Mouse (Mus musculus) heart, adult 9 months (tissue): Measurements from ENCODE around the gene Espnl.

ENCODE experiments used
- DNase-seq, 2 experiments: peaks; one replicate each; pipeline ENCODE4 v3.0.0; 2022; ENCODE audit warnings: low spot score in 2 of 2

Gene Espnl

DNA sequence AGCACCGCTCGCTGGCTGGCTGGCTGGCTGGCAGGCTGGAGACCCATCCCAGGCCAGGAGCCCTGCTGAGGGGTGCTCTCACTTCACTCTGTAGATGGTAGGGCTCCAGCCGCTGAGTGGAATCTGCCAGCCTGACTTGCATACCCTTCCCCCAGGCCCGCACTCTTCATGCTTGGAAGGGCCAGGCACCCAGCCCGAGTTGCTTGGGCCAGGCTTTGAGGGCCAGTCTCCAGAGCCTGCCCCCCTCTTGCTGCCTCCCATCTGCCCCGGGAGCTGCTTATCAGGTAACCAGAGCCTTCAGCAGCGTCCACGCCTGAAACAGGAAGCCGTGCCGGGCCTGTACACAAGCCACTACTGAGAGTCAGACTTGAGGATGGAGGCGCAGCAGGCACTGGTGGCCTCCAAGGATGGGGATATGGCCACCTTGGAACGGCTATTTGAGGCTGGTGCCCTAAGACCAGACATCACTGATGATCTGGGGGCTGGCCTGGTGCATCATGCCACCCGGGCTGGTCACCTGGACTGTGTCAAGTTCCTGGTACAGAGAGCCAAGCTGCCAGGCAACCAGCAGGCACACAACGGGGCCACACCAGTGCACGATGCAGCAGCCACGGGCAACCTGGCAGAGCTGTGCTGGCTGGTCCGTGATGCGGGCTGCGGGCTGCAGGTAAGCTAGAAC, at the start of gene Espnl:
Espnl (plus strand) TSS at position 316 of the 679 bp plus-strand sequence.
- peak in 1 of 2 experiments; percentile 8 for DNase-seq

DNA sequence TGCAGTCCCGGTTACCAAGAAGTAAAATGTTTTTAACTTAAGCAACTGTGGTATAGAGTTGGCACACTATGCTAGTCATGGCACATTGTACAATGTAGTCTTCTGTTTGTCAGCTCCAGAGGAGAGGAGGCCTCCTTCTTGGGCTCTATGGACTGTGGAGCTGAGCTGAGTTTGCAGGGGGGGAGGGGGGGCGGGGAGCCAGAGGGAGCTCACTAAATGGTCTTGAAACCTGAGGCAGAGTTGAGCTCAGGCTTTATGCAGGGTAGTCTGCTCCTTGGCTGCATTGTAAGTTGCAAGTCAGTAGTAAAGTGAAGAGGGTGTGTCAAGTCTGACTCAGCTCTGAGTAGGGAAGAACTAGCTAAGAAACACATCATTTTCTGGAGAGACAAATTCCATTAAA, 49.6 kb upstream of the Espnl start:
- no peak for DNase-seq

DNA sequence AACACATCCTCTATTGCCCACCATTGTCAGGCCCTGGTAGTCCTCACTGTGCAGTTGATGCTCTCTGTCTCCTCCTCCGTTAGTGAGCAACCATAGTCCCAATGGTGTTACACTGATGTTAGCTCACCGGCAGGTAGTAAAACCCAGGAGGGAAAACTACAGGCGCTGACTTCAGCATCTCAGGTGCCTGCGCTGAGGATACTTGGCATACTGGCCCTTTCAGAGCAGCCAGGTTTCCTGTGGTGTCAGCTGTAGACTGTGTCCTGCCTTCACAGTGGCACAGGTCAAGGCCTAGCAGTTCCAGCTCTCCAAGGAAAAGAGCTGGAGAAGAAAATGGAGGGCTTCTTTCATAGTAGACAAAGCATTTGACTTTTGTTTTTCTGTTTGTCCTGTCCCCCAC, 45.3 kb upstream of the Espnl start:
- DNase-seq = no peak

DNA sequence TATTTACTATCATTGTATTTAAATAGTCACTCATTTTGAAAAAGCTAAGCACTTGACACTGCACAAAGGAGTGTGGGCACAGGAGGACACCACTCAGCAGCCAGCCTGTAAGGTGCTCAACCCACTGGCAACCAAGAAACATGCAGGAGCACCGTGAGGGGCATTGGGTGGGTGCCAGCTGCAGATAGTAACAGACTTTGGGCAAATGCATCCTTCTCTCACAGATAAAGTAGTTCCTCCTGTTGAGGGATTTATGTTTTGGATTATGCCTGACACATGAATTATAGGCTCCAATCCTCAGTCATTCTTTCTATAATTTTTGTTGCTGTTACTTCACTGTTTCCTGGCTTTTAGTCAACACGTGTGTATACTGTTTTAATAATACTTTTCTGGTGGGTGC, 44.4 kb upstream of the Espnl start:
- DNase-seq = no peak

DNA sequence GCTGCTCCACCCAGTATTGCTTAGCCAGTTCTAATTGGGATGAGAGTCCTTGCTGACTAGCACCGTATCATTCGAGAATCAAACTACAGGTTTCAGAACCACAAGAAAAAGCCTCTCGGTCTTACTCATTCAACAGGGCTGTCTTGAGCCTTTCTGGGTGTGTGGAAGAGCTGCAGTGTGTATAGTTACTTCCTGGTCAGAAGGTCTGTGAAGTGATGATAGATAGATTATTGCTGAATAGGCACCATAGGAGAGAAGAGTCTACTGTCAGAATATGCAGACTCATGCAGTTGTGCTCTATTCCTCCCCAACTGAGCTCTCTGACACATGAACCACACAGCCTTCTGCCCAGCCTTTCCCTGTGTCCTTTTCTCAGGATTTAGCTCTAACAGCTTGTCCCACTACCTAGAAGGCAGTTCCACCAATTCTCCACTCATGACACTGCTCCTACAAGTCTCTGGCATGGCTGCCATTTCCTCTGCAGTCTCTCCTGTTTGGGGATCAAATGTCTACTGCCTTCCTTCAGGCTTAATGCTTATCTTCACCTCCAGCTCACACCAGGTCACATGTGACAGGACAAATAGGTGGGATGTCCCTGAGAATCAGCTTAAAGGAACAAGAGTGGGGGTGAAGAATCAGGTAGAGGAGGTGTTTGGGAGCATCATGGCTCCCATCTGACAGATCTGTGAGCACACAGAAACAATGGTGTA, 43.3 kb upstream of the Espnl start:
- DNase-seq = no peak

DNA sequence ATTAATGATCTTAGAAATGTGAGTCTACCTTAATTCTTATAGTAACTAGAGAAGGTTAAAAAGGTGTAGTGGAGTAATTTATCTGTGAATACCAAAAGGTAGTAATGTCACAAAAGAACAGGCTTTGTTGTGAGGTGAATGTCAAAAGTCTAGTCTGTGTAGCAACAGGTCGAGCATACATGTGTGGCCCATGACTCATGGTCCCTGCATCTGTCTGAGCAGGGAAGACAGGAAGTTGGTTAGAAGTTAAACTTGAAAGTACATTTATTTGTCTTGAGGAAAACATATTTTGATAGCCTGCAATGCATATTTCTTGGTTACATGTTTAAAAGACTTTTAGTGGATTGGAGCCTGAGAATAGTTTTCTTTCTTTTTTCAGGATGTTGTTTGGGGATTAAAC, 42.7 kb upstream of the Espnl start:
- DNase-seq = no peak

DNA sequence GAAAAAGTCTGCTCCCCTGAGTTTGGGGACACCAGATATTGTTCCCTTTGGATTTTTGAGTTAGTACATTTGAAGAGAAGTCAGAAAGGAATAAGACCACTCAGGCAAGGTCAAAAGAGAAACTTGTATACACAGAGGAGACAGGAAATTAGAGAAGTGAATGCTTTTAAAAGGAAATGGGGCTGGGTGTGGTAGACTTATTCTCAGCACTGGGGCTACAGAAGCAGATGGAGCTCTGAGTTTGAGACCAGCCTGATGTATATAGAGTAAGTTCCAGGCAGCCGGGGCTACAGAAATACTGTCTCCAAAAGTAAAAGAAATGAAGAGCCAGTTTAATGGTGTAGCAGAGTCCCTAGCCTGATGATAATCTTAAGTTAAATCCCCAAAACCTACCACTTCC, 39.3 kb upstream of the Espnl start:
- DNase-seq = no peak

DNA sequence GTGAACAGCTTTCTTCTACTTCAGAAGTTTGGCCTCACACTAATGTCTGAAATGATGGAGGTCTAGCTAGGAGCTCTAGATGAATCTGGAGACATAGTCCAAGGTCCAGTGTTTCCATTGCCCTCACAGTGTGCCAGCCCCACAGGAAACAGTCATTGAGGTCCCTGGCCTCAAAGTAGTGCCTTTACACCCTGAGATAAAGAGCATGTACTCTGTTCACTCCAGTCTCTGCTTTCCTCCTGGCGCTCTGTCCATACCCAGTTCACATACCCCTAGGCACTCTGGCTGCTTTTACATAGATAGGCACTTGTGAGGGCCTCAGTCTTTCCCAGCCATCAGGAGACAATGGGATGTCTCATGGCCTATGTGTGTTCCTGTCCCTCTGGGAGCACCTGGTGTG, 32.5 kb upstream of the Espnl start:
- DNase-seq = no peak

DNA sequence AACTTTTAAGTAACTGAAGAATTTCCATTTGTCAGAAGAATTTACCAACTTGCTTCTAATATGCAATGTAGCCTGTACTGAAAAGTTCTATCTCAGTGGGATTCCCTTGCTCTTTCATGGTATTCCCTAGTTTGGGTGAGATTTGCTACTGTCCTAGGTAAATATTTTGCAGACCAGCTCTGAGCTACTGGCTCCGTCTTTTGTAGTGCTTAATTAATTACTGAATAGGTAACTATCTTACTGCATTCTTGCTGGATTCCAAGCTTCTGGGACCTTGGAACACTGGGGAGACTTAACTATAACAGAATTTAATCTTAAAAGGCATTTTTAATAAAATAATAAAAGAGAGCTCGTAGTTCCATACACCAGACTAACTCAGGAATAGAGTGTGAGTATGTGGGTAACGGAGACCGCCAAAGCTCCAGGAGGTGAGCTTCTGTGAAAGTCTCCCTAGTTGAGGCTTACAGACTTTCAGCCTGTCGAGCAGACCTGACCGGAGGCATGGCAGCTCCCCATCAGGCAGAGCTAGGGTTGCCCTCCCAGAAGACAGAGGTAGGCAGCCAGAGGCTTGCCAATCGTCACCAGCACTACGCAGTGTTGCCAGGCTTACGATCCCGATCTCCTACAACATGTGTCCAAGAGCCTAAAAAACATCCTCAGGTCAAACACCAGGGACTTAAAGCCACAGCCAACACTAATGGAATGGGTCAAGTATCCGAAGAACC, 29.6 kb upstream of the Espnl start:
- no peak for DNase-seq

DNA sequence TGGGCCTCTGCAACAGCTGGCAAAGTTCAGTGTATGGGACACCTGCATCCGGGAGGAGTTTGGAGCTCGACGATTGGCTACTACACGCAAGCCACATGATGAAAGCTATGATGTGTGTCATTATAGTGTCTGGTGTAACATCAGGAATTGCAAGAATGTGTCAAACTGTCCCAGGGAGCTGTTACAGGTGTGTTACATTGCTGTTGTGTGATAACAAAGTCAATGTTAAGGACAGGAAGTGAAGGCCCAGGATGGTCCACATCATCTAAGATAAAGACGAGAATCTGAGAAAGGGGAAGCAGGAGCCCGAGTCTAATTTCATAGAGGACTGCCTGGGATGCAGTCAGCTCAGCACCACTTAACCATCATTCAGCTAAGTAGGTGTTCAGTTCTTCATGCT, 26.3 kb upstream of the Espnl start:
- DNase-seq = no peak

DNA sequence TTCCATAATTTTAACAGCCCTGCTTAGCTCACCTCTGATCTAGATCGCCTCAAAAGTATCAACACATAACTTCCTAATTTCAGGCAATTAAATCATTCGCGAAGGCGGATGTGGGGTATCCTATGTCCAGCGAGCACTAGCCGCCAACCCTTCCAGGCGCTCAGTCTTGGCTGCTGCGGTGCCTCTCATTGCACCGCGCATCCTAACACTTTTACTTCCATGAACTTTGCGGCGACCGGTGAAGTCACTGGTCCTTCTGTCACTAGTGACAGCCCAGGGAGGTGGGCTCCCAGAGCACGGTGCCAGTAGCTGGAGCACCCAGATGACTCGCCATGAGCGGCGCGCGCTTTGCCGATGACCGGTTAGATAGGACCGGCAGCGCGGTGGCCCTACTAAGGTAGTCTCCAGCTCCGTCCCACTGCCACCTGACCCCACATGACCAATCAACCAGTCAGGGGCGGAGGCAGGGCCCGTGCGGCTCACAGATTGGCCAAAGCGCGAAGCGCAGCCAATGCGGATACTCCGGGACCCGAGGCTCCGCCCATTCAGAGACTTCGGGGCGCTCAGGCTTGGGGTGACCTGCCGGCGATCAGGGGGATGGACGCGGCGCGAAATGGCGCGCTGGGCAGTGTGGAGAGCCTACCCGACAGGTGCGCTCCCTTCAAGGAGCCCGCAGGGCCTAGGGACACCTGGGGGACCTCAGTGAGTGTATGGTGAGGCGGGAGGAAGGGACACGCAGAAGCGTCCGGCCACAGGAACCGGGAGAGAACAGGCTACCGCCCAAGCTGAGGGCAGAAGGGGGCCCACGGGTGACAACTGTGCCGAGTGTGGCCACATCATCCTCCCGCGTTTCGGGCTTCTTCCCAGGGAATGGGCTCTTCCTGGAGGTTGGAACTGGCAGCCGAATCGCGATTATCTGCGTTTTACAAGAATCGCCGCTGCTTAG, 23.8 kb upstream of the Espnl start, which contains the start of gene Scly:
Scly (plus strand) TSS at position 540 of the 946 bp plus-strand sequence.
- DNase-seq = peak; percentile 95 to 98

DNA sequence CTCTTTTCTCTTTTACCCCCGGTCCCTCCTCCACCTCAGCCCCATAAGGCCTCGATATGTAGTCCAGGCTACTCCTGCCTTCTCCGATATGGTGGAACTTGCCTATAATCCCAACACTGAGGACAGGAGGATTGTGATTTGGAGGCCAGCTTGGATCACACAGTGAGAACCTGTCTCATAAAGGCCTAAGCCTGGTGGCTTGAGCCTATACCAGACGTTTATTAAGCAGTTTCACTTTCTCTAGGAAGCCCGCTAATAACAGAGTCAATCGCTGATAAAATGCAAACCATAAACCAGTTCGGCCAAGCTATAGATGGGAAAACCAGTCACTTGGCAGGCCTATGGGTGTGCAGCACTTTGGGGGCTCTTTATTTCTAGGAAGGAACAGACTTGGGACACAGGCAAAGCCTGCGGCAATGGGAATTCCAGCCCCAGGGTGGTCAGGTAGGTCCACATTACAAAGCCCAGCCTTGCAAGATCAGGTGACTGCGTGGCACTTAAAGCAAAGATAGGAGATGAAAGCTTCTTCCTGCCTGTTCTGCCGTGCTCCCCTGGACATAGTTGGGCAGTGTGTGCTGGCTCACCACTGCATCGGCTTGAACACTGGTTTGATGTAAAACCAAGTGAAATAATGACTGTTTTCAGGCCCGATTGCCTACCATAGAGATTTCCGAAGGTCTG, 22.7 kb upstream of the Espnl start:
- no peak for DNase-seq

DNA sequence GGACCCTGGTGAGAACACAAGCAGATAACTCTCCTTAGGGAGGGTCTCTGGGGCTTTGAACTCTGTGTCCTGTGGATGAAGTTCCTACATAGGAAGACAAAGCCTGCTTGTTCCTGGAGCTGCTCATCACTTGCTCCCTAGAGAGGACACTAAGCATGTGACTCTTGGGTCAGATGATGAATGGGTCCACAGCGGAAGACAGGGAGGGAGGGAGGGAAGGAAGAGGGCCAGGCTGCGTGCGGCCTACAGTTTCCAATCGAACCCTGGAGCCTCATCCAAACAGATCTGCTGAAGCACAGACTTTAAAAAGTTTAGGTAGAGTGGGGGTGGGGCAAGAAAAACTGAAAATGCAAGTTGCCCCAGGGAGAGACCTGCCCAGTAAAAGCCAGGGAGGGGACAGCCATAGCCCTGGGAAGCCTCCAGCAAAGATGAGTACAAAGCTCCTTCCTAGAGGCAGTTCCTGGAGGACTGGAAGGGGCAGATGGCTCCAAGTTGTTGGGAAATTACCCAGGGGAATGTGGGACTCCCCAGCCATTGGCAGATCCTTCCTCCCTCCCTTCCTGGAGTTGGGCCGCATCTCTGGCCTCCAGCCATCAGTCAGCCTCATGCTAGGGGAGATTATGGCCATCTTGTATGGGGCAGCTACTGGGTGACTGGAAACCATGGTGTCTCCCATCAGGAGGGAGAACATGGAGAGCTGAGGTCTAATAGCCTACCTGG, 22.0 kb upstream of the Espnl start:
- peak; percentile 58 to 65 for DNase-seq

DNA sequence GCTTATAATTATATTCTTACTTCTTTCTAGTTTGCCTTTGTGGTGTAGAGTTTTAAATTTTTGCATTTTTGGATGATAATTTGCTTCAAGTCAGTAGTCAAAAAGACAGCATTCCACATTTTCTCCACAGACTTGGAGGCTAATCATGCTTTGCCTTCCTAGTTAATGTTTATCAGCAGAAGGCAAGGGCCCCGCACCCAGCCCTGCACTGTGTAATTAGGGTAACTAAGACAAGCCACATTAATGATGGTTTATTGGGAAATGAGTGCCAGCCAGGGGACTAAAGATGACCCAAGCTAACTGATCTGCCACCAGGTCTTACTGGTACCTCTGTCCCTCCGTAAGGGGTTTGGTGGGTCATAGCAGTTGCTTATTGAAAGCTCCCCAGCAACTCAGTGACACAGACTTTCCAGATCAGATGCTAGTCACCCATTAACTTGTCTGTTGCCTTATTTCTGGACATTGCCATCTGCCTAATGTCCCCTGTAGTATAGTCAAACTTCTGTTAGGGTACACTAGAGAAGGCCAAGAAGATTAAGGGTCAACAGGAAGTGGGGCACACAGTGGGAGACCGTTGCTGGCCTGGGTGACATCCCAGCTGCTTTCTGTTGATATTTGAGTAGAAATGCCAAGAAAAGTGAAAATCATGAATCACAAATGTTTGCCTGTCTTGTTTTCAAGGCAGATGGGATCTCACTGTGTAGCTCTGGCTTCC, 20.5 kb upstream of the Espnl start:
- peak; percentile 12 to 36 for DNase-seq

DNA sequence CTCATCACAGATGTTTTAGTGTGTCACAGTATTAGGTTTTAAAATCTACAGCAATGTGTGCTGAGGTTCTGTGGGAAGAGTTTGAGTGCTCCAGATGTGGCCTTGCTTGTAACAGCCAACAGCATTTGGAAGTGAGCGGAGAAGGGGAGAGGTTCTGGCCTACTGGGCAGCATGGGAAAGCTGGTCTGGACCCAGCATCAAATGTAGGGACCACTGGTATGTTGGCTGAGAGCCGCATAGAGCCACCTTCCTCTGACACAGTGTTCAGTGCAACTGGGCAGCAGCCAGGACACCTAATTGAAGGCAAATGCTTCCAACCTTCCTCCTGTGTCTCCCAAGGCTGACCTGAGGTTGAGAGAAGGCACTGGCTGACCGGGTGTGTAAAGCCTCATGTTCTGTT, 19.9 kb upstream of the Espnl start:
- DNase-seq = no peak

DNA sequence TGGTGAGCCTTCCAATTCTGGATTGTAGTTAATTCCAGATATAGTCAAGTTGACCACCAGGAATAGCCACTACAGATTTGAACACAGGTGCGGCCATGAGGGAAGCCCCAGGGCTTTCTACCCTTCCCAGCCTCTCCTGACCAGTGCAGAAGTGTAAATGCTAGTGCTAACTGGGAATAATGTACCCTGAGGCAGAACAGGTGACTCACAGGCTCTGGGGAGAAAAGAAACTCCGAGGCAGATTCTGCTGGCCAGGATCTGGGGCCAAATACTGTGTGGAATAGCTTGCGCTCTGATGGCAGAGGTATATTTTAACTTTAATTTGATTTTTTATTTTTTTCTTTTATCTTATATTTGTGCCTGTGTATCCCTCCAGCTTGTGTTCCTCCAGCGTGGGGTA, 17.3 kb upstream of the Espnl start:
- no peak for DNase-seq

DNA sequence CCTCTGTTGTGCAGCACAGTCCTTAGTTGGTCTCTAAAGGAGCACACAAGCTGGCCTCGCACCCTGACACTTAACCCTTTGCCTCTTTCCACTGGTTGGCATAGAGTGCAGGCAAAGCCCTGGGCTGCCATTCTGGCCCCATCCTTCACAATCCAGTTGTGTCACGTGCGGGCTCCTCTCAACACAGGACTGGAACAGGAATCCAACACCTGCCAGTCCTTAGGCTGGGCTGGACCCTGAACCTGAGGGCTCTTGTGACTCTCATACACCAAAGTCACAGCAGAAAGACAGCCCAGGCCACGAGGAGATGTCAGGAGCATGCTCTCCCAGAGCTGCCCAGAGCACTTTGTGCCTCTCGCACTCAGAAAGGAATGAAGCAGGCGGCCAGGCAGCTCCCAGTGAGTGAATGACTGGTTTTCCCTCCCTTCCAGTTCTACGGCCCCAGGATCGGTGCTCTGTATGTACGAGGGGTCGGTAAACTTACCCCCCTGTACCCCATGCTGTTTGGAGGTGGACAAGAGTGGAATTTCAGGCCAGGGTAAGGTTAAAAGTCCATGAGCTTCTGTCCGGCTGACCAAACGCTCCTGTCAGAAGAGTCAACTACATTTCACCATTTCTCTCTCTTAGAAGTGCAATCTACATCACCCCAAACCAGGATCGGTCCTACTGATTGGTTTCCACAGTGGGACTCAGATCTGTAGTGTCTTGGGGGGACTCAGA, 12.3 kb upstream of the Espnl start:
- DNase-seq = no peak

DNA sequence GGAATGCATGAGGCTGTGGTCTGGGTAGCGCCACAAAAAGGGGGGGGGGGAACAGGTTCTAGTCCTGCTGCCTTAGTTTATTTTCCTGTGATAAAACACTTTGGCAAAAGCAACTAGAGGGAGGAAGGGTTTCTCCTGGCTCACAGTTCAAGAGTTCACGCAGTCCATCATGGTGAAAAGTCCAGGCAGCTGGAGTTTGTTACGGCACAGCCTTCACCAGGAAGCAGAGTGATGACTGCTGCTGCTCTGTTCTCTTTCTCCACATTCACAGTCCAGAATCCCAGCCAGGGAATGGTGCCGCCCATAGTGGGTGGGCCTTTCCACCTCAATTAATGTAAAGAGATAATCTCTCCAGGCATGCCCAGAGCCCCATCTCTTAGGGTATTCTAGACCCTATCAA, 9.6 kb upstream of the Espnl start:
- no peak for DNase-seq

DNA sequence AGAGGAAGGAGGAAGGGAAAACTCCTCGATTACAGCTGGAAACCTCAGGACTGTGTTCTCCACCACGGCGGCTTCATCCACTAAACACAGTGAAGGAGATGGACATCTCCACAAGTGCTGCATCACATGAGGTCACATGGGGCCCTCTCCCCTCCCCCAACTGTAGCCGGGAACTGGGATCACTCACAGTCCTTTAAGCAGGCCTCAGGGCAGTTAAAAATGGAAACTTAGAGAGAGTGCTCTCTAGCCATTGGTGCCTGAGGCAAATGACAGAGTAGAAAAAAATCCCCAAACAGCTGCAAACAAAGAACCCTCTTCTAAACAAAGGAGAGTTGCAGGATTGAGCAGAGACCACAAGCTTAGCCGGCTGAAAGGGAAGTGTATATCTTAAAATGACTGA, 8.6 kb upstream of the Espnl start:
- peak; percentile 12 to 20 for DNase-seq
